Mouse (Mus musculus) hindbrain, embryonic 11.5 days (tissue): Measurements from ENCODE around the gene Med13l. TPM values are rescaled to one million over a fixed set of nuclear protein-coding genes. Genes with fewer than 3 reads are reported as not detected.

Source experiments
- ATAC-seq: fragments of 200-750 bp; cut with Nextera tagmentation; 2 replicates; pipeline ENCODE4 v1.8.0; 2017; ENCODE audit warnings: mild to moderate bottlenecking, moderate TSS enrichment, moderate library complexity; ENCODE audit not compliant: low FRiP score
- DNase-seq: peaks from one replicate; pipeline ENCODE4 v3.0.0-alpha.2; 2015; ENCODE audit warnings: low spot score
- H3K27ac ChIP-seq: fragments of 300-500 bp; sonication (generic); 2 replicates; pipeline ENCODE4 v1.5.1; 2014; ENCODE audit warnings: mild to moderate bottlenecking, low read depth, low read length
- H3K27me3 ChIP-seq: fragments of 300-500 bp; sonication (generic); 2 replicates; pipeline ENCODE4 v1.6.1; 2014; ENCODE audit warnings: mild to moderate bottlenecking, low read length, moderate library complexity, mixed read lengths; ENCODE audit not compliant: control insufficient read depth, insufficient read depth
- H3K36me3 ChIP-seq: fragments of 300-500 bp; sonication (generic); 2 replicates; pipeline ENCODE4 v1.6.1; 2014; ENCODE audit warnings: mild to moderate bottlenecking, low read length, moderate library complexity, mixed read lengths; ENCODE audit not compliant: control insufficient read depth, insufficient read depth
- H3K4me1 ChIP-seq: fragments of 300-500 bp; sonication (generic); replicated peaks from 2 replicates; pipeline ENCODE4 v1.6.1; 2014; ENCODE audit warnings: low read length, mixed read lengths; ENCODE audit not compliant: control insufficient read depth, insufficient read depth
- H3K4me2 ChIP-seq: fragments of 300-500 bp; sonication (generic); replicated peaks from 2 replicates; pipeline ENCODE4 v1.6.1; 2014; ENCODE audit warnings: mild to moderate bottlenecking, low read depth, low read length
- H3K4me3 ChIP-seq: fragments of 300-500 bp; sonication (generic); 2 replicates; pipeline ENCODE4 v1.5.1; 2014; ENCODE audit warnings: low read depth, low read length
- H3K9ac ChIP-seq: fragments of 300-500 bp; sonication (generic); 2 replicates; pipeline ENCODE4 v1.6.1; 2014; ENCODE audit warnings: low read depth, low read length
- H3K9me3 ChIP-seq: fragments of 300-500 bp; sonication (generic); 2 replicates; pipeline ENCODE4 v1.6.1; 2016; ENCODE audit warnings: low read length; ENCODE audit not compliant: control insufficient read depth
- WGBS: fragments of 180-500 bp; shearing (Covaris S2); extraction: QIAGEN DNeasy Blood & Tissue Kit; methylation state at CpG from one replicate; pipeline ENCODE4 v1.1.7; 2014; 5-methylcytosine and 5-hydroxymethylcytosine counted together
- polyA plus RNA-seq: library from polyadenylated mRNA; unstranded; fragments of >200 nt; fragmentation: Nextera tagmentation; extraction: Ambion mirVana; gene quantifications from 2 replicates; pipeline ENCODE4 v1.2.1, GENCODE M21; 2014

Med13l gene
- polyA plus RNA-seq, 1 experiment from 2014 or later, result 16.1 TPM

DNA sequence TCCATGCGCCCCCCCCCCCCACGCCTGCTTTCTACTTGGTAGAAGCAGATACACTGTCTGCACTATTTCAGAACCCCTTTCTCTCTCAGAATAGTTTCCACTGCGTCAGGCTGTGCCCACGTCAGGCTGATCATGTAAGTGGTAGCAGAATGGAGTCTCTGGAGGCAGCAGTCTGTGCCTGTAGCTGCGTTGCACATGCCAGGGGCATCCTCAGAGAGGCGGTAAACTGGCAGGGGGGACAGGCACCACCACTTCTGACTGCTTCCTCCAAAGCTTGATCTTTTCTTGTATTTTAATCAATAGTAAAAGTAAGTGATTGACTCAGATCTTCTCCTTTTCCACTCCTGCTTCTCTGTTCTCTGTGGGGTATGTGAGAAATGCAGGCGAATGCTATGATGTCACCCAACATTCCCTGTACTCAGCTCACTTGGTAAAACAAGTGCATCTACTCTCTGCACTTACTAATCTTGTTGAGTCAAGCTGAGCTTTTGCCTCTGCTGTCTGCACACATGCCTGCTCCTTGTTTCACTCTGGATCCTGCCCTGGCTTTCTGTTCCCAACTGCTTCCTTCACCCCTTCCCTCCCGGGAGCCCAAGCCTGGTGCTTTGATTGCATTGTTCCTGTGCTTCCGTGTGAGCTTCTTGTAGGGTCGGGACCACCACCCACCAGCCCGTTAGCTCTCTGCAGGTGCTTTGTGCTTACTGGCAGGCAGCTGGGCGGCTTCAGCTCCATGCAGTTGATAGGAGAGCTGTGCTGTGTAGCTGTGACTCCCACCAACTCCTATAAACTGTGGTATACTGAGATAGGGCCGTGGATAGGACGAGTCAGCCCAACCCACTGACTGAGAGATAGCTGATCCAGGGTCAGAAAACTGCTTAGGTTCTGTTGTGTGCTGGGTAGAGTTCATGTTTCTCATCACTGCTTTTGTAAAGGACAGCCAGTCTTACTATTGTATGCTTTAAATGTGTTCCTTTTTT lies 156.1 kb downstream of the Med13l start:
- Histone ChIP-seq H3K9me3 (no peaks in the 10 kb centered on the region), H3K4me3 (no peak overlapping the region), H3K36me3 (no peaks in the 10 kb centered on the region), H3K4me1 (no peaks in the 10 kb centered on the region), H3K9ac (no peak overlapping the region), H3K4me2 (no peak overlapping the region), H3K27me3 (no peaks in the 10 kb centered on the region), H3K27ac (no peak overlapping the region)
- no peak for DNase-seq
- ATAC-seq, result no peak
- 61% methylated on average over 14 of the region's 14 CpGs for WGBS

DNA sequence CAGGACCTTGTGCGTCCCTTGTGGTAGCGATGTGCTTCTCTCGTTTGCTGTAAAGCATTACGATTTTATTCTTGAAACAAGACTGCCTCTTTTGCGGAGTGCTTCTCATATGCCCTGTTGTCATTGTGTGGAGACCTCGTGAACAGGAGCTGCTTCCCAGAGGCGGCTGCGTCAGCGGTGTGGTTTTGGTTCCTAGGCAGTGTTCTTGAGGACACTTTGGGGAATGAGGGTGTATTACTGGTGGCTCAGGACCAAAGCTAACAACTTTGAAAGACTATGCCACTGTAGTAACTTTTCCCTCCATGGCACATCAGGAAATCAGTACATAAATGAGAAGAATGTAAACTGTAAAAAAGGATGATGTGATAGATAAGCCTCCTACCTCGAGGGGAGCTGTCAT lies 157.0 kb downstream of the Med13l start:
- Histone ChIP-seq H3K4me3 (no peak overlapping the region), H3K9ac (no peak overlapping the region), H3K4me1 (no peaks in the 10 kb centered on the region), H3K27ac (no peak overlapping the region), H3K4me2 (no peak overlapping the region), H3K27me3 (no peaks in the 10 kb centered on the region), H3K36me3 (no peaks in the 10 kb centered on the region), H3K9me3 (no peaks in the 10 kb centered on the region)
- DNase-seq (no peak), ATAC-seq (no peak)
- WGBS, result 81% methylated on average over 10 of the region's 10 CpGs

DNA sequence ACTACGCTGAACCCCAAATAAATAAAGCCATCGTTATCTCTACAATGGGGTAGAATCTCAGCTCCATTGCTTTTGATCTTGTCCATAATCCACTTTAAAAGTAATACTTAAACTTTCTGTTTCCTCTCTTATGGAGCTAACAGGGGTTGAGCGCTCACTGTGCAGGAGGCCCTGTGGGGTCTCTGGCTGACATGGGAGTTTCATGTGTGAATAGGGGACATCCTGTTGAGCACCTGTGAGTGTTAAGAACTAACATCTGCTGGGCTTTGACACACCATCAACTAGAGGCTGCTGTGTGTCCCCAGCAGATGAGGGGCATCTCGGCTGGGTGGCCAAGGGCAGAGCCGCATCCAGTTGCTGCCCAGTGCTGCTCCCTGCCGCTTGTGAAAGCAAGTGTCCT lies 157.6 kb downstream of the Med13l start:
- no peaks in the 10 kb centered on the region for H3K4me1 ChIP-seq
- no peak overlapping the region for H3K9ac ChIP-seq
- no peak overlapping the region for H3K27ac ChIP-seq
- no peak overlapping the region for H3K4me2 ChIP-seq
- no peak overlapping the region for H3K4me3 ChIP-seq
- WGBS, result 85% methylated on average over 6 of the region's 6 CpGs
- no peaks in the 10 kb centered on the region for H3K27me3 ChIP-seq
- DNase-seq (no peak), ATAC-seq (no peak)
- no peaks in the 10 kb centered on the region for H3K36me3 ChIP-seq
- H3K9me3 ChIP-seq, result no peaks in the 10 kb centered on the region

DNA sequence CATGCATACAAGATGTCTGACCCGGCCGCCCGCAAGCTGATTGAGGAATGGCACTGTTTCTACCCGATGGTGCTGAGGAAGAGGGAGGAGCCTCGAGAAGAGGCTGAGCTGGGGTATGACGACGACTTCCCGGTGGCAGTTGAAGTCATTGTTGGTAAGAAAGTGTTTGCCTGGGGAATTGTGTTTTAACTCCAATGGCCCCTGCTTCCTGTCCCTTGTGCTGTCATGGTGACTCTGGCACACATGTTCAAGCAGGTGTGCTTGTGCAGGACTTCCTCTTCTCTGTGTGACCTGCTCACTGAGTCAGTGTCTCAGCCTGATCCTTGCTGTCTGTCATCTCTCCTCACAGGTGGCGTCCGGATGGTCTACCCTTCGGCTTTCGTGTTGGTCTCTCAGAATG lies 160.9 kb downstream of the Med13l start:
- Histone ChIP-seq H3K9ac (no peak overlapping the region), H3K27me3 (no peaks in the 10 kb centered on the region), H3K4me2 (no peak overlapping the region), H3K9me3 (no peaks in the 10 kb centered on the region), H3K27ac (no peak overlapping the region), H3K36me3 (no peaks in the 10 kb centered on the region), H3K4me1 (no peaks in the 10 kb centered on the region), H3K4me3 (no peak overlapping the region)
- ATAC-seq, result no peak
- no peak for DNase-seq
- 90% methylated on average over 12 of the region's 12 CpGs for WGBS

DNA sequence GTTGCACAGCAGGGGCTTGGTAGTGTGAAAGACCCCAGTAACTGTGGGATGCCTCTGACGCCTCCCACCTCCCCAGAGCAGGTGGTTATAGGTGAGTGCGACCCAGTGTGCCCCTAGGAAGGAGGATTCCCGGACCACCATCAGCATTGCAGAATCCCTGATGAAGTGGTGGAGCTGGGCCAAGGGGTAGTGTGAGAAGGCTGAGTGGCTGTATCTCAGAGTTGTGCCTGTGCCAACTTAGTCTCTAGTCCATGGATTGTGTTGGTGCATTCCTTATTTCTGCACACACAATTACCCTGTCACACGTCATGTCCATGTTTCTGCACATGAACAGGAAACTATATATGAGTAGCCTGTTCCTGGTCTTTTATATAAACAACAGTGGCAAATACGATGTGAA lies 161.4 kb downstream of the Med13l start:
- Histone ChIP-seq H3K4me1 (no peaks in the 10 kb centered on the region), H3K27ac (no peak overlapping the region), H3K9me3 (no peaks in the 10 kb centered on the region), H3K36me3 (no peaks in the 10 kb centered on the region), H3K4me2 (no peak overlapping the region), H3K27me3 (no peaks in the 10 kb centered on the region), H3K9ac (no peak overlapping the region), H3K4me3 (no peak overlapping the region)
- ATAC-seq (no peak), DNase-seq (no peak)
- WGBS, result 89% methylated on average over 5 of the region's 5 CpGs

DNA sequence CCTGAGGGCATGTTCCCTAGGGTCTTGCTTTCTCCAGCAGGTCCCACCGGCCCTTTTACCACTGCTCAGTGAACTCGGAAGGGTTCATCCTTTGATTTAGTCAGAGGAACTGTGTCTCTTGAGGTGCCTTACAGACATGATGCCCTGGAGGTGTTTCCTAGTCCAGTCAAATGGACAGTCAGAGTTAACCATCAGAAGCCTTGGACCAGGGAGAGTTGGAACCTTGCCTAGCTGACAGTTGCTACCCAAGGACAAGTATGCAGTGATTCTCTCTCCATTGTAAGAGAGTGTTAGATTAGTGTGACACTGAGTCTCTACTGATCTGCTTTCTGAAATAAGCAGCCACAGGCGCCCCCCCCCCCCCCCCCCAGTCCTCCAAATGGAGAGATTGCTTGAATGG lies 162.0 kb downstream of the Med13l start:
- no peak for ATAC-seq

DNA sequence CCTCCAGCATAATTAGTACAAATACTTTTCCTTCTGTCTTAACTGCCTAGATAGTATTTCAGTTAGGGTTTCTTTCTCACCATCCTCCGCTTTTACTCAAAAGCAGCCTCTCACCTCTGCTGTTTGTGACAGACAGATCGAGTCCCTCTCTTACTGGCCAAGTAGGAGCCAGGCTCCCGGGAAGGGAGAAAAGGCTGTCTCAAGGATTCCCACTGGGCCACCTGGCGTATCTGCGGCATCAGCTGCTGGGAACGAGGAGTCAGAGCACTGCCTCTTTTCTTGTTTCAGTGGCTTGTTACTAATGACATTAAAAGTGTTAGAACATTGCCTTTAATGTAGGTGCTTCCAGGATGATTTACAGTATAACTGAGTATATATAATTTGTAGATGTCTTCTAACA lies 164.9 kb downstream of the Med13l start:
- H3K36me3 ChIP-seq, result peaks cover 9% of the 10 kb centered on the region
- no peak overlapping the region for H3K27ac ChIP-seq
- 74% methylated on average over 6 of the region's 6 CpGs for WGBS

More for the DNA sequence above, 162.0 kb downstream of the Med13l start:
- DNase-seq, result no peak
- WGBS, result 93% methylated on average over 3 of the region's 3 CpGs
- Histone ChIP-seq H3K9ac (no peak overlapping the region), H3K27ac (no peak overlapping the region), H3K36me3 (peaks cover under 1% of the 10 kb centered on the region; the same call in 1 of the 2 replicates), H3K4me2 (no peak overlapping the region), H3K27me3 (no peaks in the 10 kb centered on the region), H3K4me3 (no peak overlapping the region), H3K4me1 (no peaks in the 10 kb centered on the region), H3K9me3 (no peaks in the 10 kb centered on the region)

DNA sequence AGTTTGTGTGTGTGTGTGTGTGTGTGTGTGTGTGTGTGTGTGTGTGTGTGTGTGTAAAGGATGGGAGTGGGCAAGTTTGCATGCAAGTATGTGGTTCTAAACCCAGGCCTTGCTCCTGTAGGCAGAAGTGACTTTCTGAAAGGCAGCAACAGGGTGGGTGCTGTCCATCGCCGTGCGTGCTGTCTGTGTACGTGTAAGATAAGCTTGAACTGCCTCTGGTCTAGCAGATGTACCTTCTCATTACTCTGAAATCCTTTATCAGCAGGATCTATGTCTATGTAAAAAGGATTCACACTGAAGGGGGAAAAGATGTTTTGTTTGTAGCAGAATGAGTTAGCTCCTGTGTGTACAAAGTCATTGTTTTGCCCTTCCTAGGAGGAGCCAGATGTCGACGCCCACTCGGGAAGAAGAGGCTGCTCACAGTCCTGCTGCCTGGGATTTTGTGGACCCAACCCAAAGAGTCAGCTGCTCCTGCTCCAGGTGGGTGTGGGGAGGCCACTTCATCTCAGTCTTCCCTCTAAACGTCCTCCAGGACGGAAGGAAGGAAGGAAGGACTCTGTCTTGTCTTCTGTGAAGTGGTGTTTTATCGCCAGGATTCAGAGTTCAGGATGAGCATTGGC lies 165.5 kb downstream of the Med13l start:
- Histone ChIP-seq H3K4me2 (no peak overlapping the region), H3K9ac (no peak overlapping the region), H3K4me3 (no peak overlapping the region), H3K4me1 (no peaks in the 10 kb centered on the region), H3K27me3 (no peaks in the 10 kb centered on the region), H3K27ac (no peak overlapping the region), H3K9me3 (no peaks in the 10 kb centered on the region), H3K36me3 (peaks cover 9% of the 10 kb centered on the region)
- no peak for DNase-seq
- no peak for ATAC-seq
- 78% methylated on average over 10 of the region's 10 CpGs for WGBS

More for the DNA sequence above, 164.9 kb downstream of the Med13l start:
- no peaks in the 10 kb centered on the region for H3K27me3 ChIP-seq
- H3K4me1 ChIP-seq, result no peaks in the 10 kb centered on the region
- DNase-seq (no peak), ATAC-seq (no peak)
- no peak overlapping the region for H3K9ac ChIP-seq
- H3K4me2 ChIP-seq, result no peak overlapping the region
- H3K9me3 ChIP-seq, result no peaks in the 10 kb centered on the region
- no peak overlapping the region for H3K4me3 ChIP-seq

DNA sequence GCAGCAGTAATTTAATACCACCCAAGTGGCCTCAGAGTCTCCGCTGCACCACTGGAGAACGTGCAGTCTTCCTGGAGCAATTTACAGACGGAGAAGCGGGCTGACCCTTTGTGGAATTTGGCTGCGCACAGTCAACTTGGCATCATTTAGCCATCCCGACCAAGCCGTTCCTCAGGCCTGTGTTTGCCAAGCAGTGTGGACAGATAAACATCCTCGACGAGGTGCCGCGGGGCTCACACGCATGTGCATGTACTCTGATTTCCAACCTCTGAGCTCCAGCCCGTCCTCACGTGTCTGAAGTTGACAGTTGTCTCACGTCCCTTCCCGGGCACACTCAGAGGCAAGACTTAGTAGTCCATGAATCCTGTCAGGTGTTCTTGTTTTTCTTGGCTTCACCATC lies 166.9 kb downstream of the Med13l start:
- no peak for ATAC-seq

More for the DNA sequence above, 166.9 kb downstream of the Med13l start:
- H3K4me1 ChIP-seq, result no peaks in the 10 kb centered on the region
- DNase-seq, result no peak
- H3K4me2 ChIP-seq, result no peak overlapping the region
- H3K27ac ChIP-seq, result no peak overlapping the region
- H3K9me3 ChIP-seq, result no peaks in the 10 kb centered on the region
- 91% methylated on average over 16 of the region's 16 CpGs for WGBS
- H3K4me3 ChIP-seq, result no peak overlapping the region
- peaks cover 9% of the 10 kb centered on the region for H3K36me3 ChIP-seq
- no peak overlapping the region for H3K9ac ChIP-seq
- no peaks in the 10 kb centered on the region for H3K27me3 ChIP-seq
